Mouse (Mus musculus) retina, postnatal 1 day (tissue): Measurements from ENCODE around the gene Fat4.

ENCODE experiments used
- DNase-seq: peaks from one replicate; pipeline ENCODE4 v3.0.0-alpha.2; 2012

Fat4 gene

GRCm38 (mm10) chr3:38907676-38908425, 21.1 kb downstream of the Fat4 start:
- DNase-seq, result peak; percentile 55

- peak; percentile 24 for DNase-seq
These were observed 21.8 kb downstream of the Fat4 start for GRCm38 (mm10) chr3:38908426-38909111.

- peak; percentile 15 for DNase-seq
These were observed 26.2 kb downstream of the Fat4 start for GRCm38 (mm10) chr3:38912768-38913487.

GRCm38 (mm10) chr3:38913488-38914105, 26.9 kb downstream of the Fat4 start:
- peak; percentile 72 for DNase-seq

GRCm38 (mm10) chr3:38918926-38919325, 32.2 kb downstream of the Fat4 start:
- DNase-seq, result no peak

- no peak for DNase-seq
These were observed 34.3 kb downstream of the Fat4 start for GRCm38 (mm10) chr3:38921031-38921430.

GRCm38 (mm10) chr3:38923251-38923686, 36.5 kb downstream of the Fat4 start:
- DNase-seq, result no peak

- DNase-seq, result no peak
These were observed 41.4 kb downstream of the Fat4 start for GRCm38 (mm10) chr3:38928076-38928686.

- no peak for DNase-seq
These were observed 42.0 kb downstream of the Fat4 start for GRCm38 (mm10) chr3:38928751-38929150.

GRCm38 (mm10) chr3:38934780-38935179, 48.0 kb downstream of the Fat4 start:
- peak; percentile 20 for DNase-seq

GRCm38 (mm10) chr3:38936485-38936884, 49.7 kb downstream of the Fat4 start:
- no peak for DNase-seq

- DNase-seq, result no peak
These were observed 50.4 kb downstream of the Fat4 start for GRCm38 (mm10) chr3:38937159-38937558.

GRCm38 (mm10) chr3:38938136-38938535, 51.4 kb downstream of the Fat4 start:
- no peak for DNase-seq

GRCm38 (mm10) chr3:38939573-38939972, 52.8 kb downstream of the Fat4 start:
- no peak for DNase-seq

GRCm38 (mm10) chr3:38940327-38940726, 53.6 kb downstream of the Fat4 start:
- DNase-seq, result no peak

- no peak for DNase-seq
These were observed 58.4 kb downstream of the Fat4 start for GRCm38 (mm10) chr3:38945157-38945556.

- DNase-seq, result no peak
These were observed 61.0 kb downstream of the Fat4 start for GRCm38 (mm10) chr3:38947706-38948105.

- DNase-seq, result no peak
These were observed 65.9 kb downstream of the Fat4 start for GRCm38 (mm10) chr3:38952602-38953001.

- no peak for DNase-seq
These were observed 67.5 kb downstream of the Fat4 start for GRCm38 (mm10) chr3:38954196-38954595.

GRCm38 (mm10) chr3:38956012-38956648, 69.4 kb downstream of the Fat4 start:
- DNase-seq, result no peak

GRCm38 (mm10) chr3:38957186-38957585, 70.4 kb downstream of the Fat4 start:
- DNase-seq, result no peak

- peak; percentile 47 for DNase-seq
These were observed 75.6 kb downstream of the Fat4 start for GRCm38 (mm10) chr3:38962328-38962727.
